Mouse (Mus musculus): Measurements from ENCODE around the gene Gm6169. TPM values are rescaled to one million over a fixed set of nuclear protein-coding genes. Genes with fewer than 3 reads are reported as not detected.
A peak's percentile ranks its signal among the peaks of the same experiment; 100 is the strongest.
"Not testable (repeated sequence)": the region's sequence is repeated elsewhere in the genome, so short reads cannot be mapped to it uniquely, and the experiment has no call there.

Gene Gm6169
- 1 to 10 TPM in 1 of 2 experiments, not detected in 1; 6.2 TPM for total RNA-seq (2021)

GRCm38 (mm10) chr13:97099187-97099852 is at the start of gene Gm6169:
Gene Gm6169 (minus strand): TSS chr13:97099237.
- peak; percentile 68 for DNase-seq
- intact Hi-C loops (cut with DNase I), result no loop called here

- DNase-seq, result peak; percentile 56
- intact Hi-C loops (cut with DNase I), result no loop called here
Measured at GRCm38 (mm10) chr13:97145834-97146233, 46.8 kb upstream of the Gm6169 start.

GRCm38 (mm10) chr13:97142321-97142720 is 43.3 kb upstream of the Gm6169 start:
- intact Hi-C loops (cut with DNase I), result no loop called here
- no peak for DNase-seq

- DNase-seq; intact Hi-C loops (cut with DNase I): not testable (repeated sequence)
Measured at GRCm38 (mm10) chr13:97138404-97138931, 39.4 kb upstream of the Gm6169 start.

- peak; percentile 86 for DNase-seq
- intact Hi-C loops (cut with DNase I), result no loop called here
Measured at GRCm38 (mm10) chr13:97137466-97138400, 38.7 kb upstream of the Gm6169 start, which contains the start of the genes Gfm2 and Nsa2. Gene Gfm2 (plus strand): TSS chr13:97137937. Gene Nsa2 (minus strand): TSS chr13:97137937.

- intact Hi-C loops (cut with DNase I); DNase-seq: not testable (repeated sequence)
Measured at GRCm38 (mm10) chr13:97130413-97130812, 31.4 kb upstream of the Gm6169 start.

GRCm38 (mm10) chr13:97129654-97130053 is 30.6 kb upstream of the Gm6169 start:
- not testable (repeated sequence) for DNase-seq
- intact Hi-C loops (cut with DNase I), result loop anchor here (10.0 kb wide), 1 partner anchor 475 kb away; no protein-coding TSS in a partner anchor

- no peak for DNase-seq
- intact Hi-C loops (cut with DNase I), result loop anchor here (10.0 kb wide), 1 partner anchor 467 kb away; no protein-coding TSS in a partner anchor
Measured at GRCm38 (mm10) chr13:97121341-97121740, 22.3 kb upstream of the Gm6169 start.

- no peak for DNase-seq
- intact Hi-C loops (cut with DNase I), result no loop called here
Measured at GRCm38 (mm10) chr13:97109046-97109445, 10.0 kb upstream of the Gm6169 start.

GRCm38 (mm10) chr13:97107721-97108120 is 8.7 kb upstream of the Gm6169 start:
- intact Hi-C loops (cut with DNase I); DNase-seq: not testable (repeated sequence)

GRCm38 (mm10) chr13:97104996-97105395 is 6.0 kb upstream of the Gm6169 start:
- DNase-seq, result no peak
- intact Hi-C loops (cut with DNase I), result no loop called here

GRCm38 (mm10) chr13:97095726-97096125 is 3.3 kb downstream of the Gm6169 start:
- intact Hi-C loops (cut with DNase I), result no loop called here
- no peak for DNase-seq

GRCm38 (mm10) chr13:97088183-97088582 is 10.9 kb downstream of the Gm6169 start:
- DNase-seq, result peak; percentile 5
- intact Hi-C loops (cut with DNase I), result no loop called here

- DNase-seq, result no peak
- intact Hi-C loops (cut with DNase I), result no loop called here
Measured at GRCm38 (mm10) chr13:97087421-97087820, 11.6 kb downstream of the Gm6169 start.

- intact Hi-C loops (cut with DNase I), result no loop called here
- no peak for DNase-seq
Measured at GRCm38 (mm10) chr13:97086316-97086715, 12.7 kb downstream of the Gm6169 start.

- DNase-seq, result no peak
- intact Hi-C loops (cut with DNase I), result no loop called here
Measured at GRCm38 (mm10) chr13:97082432-97082831, 16.6 kb downstream of the Gm6169 start.

GRCm38 (mm10) chr13:97080615-97081014 is 18.4 kb downstream of the Gm6169 start:
- intact Hi-C loops (cut with DNase I), result no loop called here
- no peak for DNase-seq

GRCm38 (mm10) chr13:97080201-97080600 is 18.8 kb downstream of the Gm6169 start:
- DNase-seq, result no peak
- intact Hi-C loops (cut with DNase I), result no loop called here

- intact Hi-C loops (cut with DNase I), result no loop called here
- DNase-seq, result no peak
Measured at GRCm38 (mm10) chr13:97077556-97077955, 21.5 kb downstream of the Gm6169 start.

GRCm38 (mm10) chr13:97073497-97073896 is 25.5 kb downstream of the Gm6169 start:
- intact Hi-C loops (cut with DNase I), result no loop called here
- no peak for DNase-seq

GRCm38 (mm10) chr13:97071626-97072241 is 27.3 kb downstream of the Gm6169 start:
- DNase-seq, result peak; percentile 18
- intact Hi-C loops (cut with DNase I), result no loop called here

Data from left cerebral cortex, postnatal 4 days (tissue).